Mouse (Mus musculus) olfactory bulb, adult 2 months (tissue): ENCODE measurements around the gene Dpp6.

Experiments
- CTCF ChIP-seq: fragments of 200-500 bp; IDR thresholded peaks from 2 replicates; pipeline ENCODE4 v1.5.1; 2012; ENCODE audit warnings: low read depth, mild to moderate bottlenecking, low read length, moderate library complexity; ENCODE audit not compliant: insufficient read depth
- POLR2A ChIP-seq: fragments of 200-500 bp; IDR thresholded peaks from 2 replicates; pipeline ENCODE4 v1.6.1; 2012; ENCODE audit warnings: mild to moderate bottlenecking, low read depth, low read length, moderate library complexity; ENCODE audit not compliant: insufficient read depth

GRCm38 (mm10) chr5:27052441-27052840 lies 235.4 kb downstream of the Dpp6 start:
- TF ChIP-seq POLR2A (no peak), CTCF (no peak)
